Mouse (Mus musculus): ENCODE measurements around the gene Pygm. TPM values are rescaled to one million over a fixed set of nuclear protein-coding genes. Genes with fewer than 3 reads are reported as not detected.

Pygm gene
- total RNA-seq, 2 experiments from 2014 or later, result 7,185 to 8,344 TPM

GRCm38 (mm10) chr19:6384954-6385353 lies 755 bp downstream of the Pygm start:
- DNase-seq (ENCODE audit: low spot score), result peak; percentile 86

DNA sequence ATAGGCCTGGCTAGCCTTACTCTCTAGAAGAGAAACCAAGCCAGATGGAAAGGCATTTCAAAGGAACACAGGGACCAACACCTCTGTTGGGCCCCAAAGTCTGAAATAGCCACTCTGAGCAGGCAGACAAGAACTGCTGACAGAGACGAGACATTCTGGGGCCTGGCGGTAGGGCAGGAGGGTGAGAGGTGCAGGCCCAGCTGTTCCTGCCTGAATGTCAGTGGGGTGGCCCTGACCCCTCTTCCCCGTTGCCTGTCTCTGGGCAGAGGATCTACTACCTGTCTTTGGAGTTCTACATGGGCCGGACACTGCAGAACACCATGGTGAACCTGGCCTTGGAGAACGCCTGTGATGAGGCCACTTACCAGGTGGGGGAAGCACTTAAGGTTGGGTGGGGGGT lies 1.2 kb downstream of the Pygm start:
- DNase-seq (ENCODE audit: low spot score), result no peak

DNA sequence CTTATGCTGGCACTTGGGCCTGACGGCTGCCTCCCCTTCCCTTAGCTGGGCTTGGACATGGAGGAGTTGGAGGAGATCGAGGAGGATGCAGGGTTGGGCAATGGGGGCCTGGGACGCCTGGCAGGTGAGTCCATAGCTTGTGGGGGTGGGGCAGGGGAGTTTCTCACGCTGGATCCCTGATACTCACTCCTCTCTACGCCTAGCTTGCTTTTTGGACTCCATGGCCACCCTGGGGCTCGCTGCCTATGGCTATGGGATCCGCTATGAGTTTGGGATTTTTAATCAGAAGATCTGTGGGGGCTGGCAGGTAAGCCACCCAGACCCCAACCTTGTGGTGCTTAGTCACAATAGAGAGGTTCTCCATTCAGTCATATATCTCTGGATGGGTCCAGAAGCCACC lies 1.6 kb downstream of the Pygm start:
- DNase-seq (ENCODE audit: low spot score), result no peak

GRCm38 (mm10) chr19:6386234-6386633 lies 2.0 kb downstream of the Pygm start:
- no peak for DNase-seq (ENCODE audit: low spot score)

GRCm38 (mm10) chr19:6388006-6388405 lies 3.8 kb downstream of the Pygm start:
- peak; percentile 74 for DNase-seq (ENCODE audit: low spot score)

DNA sequence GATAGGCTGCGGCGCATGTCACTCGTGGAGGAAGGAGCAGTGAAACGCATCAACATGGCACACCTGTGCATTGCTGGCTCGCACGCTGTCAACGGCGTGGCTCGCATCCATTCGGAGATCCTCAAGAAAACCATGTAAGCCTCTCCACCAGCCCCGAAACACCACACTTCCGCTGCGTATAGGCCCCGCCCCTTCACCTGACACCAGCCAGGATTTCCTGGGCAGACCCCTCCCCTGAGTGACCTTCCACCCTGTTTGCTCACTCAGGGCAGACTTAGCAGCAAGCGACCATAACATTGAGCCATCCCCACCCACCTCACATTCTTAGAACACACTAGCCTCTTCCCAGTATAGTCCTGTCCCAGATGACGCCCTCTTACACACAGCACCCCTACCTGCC lies 5.6 kb downstream of the Pygm start:
- DNase-seq (ENCODE audit: low spot score), result no peak

DNA sequence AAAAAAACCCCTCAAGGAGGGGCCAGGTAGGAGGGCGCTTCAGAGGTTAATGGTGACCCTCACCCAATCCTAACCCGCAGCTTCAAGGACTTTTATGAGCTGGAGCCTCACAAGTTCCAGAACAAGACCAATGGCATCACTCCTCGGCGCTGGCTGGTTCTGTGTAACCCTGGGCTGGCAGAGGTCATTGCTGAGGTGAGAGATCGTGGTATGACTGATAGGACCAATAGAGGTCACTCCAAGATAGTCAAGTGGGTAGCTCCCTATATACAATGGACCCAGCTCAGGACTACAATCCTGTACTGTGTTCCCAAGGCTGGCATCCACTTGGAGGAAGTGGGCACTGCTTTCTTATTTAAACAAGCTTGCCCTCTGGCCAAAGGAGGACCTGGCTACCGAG lies 6.1 kb downstream of the Pygm start:
- no peak for DNase-seq (ENCODE audit: low spot score)

DNA sequence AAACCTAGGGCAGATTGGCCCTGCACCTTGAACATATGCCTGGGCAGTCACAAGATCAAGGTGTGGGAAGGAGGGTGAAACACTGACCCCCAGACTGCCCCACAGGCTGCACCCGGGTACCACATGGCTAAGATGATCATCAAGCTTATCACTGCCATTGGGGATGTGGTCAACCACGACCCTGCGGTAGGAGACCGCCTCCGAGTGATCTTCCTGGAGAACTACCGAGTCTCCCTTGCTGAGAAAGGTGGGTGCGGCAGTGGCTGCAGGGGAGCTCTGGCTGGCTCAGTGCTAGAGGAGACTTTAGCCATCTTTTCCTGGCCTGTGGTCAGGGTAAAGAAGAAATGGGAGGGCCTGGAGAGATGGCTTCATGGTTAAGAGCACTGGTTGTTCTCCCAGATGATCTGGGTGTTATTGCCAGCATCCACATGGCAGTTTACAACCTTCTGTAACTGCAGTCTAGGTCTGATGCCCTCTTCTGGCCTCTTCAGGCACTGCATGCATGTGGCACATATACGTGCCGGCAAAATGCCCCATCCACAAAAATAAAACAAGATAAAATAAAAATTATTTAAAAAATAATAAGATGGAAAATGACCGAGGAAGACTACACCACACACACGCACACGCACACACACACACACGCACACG lies 8.7 kb downstream of the Pygm start:
- DNase-seq (ENCODE audit: low spot score), result no peak

DNA sequence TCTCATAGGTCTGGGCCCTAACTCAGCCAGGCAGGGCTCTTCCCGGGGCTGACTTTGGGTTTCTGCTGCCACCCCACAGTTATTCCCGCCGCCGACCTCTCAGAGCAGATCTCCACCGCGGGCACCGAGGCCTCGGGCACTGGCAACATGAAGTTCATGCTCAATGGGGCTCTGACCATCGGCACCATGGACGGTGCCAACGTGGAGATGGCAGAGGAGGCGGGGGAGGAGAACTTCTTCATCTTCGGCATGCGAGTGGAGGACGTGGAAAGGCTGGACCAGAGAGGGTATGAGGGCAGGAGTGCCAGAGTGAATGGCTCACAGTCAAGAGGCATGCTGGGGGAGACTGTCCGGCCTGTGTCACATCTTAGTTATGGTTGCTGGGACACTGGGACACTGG lies 9.4 kb downstream of the Pygm start:
- no peak for DNase-seq (ENCODE audit: low spot score)

GRCm38 (mm10) chr19:6396237-6396636 lies 12.0 kb downstream of the Pygm start:
- no peak for DNase-seq (ENCODE audit: low spot score)

DNA sequence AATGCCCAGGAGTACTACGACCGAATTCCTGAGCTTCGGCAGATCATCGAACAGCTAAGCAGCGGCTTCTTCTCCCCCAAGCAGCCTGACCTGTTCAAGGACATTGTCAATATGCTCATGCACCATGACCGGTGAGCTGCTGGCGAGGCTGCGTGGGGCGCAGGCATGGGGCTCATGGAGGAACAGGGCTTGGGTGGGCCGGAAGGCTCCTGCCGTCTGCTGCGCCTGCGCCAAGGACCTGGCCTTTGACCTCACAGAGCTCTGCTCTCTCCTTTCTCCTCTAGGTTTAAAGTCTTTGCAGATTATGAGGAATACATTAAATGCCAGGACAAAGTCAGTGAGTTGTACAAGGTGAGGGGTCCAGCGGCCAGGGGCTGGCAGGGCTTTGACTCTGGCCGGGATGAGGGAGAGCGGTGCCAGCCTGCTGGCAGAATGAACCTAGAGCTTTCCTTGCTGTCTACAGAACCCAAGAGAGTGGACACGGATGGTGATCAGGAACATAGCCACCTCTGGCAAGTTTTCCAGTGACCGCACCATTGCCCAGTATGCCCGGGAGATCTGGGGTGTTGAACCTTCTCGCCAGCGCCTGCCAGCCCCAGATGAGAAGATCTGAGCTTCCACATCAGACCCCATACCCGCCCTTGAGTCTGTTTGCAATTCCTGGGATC lies 13.5 kb downstream of the Pygm start:
- DNase-seq (ENCODE audit: low spot score), result no peak

DNA sequence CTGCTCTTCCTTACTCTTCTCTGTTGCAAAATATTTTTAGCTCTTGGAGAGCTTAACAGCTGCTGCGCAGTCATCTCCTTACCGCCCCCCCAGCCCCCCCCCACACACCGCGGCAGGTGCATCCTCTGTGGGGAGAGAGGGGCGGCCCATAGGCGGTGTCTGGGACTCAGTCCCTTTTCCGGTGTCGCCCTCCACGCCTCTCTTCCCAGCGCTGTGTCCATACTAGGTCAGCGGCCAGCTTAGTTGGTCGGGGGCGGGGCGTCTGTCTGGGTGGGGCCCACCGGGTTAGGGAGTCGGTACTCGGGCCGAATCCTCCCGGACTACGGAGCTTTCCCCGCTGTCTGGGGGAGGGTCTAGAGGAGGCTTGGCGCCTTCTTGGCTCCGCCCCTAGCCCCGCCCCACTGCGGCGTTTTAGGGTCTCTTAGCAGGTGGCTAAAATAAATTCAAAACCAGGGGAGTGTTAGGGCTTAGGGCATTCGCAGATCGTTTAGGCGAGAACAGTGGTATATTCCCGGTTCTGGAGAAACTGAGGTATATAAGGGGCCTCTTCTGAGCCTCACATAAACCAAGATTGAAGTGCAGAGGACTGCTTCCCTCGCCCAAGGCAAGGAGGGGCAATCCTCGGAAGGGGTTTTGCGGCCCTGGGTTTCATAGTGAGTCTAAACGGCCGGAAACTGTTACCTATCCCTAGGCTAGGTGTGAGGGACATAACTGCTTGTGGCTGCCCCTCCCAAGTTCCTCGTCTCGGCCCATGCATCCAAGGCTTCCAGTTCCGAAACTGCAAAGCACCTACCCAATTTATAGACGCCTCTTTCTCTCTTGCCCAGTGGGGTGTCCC lies 14.5 kb downstream of the Pygm start:
- peak; percentile 78 for DNase-seq (ENCODE audit: low spot score)

- DNase-seq (ENCODE audit: low spot score), result no peak
These were observed 15.3 kb downstream of the Pygm start, which contains the start of gene Rasgrp2 for GRCm38 (mm10) chr19:6399285-6400095. Rasgrp2 (plus strand) TSS chr19:6399340.

- DNase-seq (ENCODE audit: low spot score), result no peak
These were observed 16.2 kb downstream of the Pygm start for GRCm38 (mm10) chr19:6400096-6401086.

DNA sequence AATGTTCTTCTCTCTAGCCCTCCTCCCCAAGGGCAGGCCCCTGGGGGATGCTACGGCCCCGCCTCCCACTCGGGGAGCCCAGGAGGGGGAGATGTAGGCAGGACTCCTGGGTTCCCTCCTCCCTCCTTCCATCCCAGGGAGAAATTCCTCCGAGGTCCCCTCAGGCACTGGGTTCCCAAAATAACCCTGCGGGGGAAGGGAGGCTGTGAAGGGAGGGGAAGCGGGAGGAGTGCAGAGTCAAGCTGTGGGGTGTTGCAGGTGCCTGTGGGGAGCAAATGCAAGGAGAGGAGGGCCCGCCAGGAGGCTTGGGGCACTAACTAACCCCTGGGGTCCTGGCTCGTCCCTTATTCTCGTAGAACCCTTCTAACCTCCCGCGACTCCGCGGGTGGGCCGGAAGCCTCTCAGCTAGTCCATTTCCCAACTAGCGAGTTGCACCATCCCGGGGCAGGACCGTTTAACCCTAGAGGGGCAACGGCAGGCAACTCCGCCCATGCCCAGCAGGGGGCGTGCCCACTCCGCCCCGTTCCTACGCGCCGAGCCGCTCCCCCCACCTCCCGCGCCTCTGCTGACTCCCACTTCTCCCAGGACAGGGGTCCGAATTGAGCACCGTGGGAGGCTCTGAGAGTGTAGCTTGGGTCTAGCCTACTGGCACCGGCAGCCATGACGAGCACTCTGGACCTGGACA lies 17.1 kb downstream of the Pygm start:
- DNase-seq (ENCODE audit: low spot score), result peak; percentile 85

- DNase-seq (ENCODE audit: low spot score), result no peak
These were observed 17.8 kb downstream of the Pygm start for GRCm38 (mm10) chr19:6401951-6402350.

DNA sequence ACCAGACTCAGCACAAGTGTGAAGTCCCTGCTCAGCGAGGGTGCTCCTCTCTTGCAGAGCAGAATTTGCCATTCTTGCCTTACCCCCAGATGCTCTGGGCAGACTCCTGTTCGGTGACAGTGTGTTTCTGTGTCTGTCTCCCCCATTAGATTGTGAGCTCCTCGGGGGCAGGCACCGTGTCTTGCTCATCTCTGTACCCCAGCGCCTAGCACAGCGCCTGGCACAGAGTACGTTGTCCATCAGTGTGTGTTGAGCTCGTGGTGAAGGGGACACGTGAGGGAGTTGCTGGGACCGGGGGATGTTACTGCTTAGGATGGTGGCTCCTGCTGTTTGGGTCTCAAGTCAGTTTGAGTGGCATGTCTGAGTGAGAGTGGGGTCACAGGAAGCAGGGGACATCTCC lies 19.7 kb downstream of the Pygm start:
- DNase-seq (ENCODE audit: low spot score), result no peak

DNA sequence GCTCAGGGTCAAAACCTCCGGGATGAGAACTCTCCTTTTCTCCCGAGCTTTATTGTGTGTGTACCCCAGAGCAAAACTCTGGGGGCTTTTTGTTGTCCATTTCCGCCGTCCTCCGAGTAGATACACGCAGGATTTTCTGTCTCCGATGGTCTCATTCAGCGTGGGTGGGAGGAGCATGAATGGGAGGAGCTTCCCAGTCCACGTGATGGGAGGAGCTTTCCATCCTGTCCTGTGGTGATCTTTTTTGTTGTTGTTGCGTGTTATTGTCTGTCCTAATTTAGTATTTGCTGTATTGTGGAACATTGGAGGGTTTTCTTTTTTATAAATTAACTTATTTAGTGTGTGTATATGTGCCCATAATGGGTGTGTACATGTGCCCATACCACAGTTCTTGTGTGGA lies 21.2 kb downstream of the Pygm start:
- DNase-seq (ENCODE audit: low spot score), result no peak

- no peak for DNase-seq (ENCODE audit: low spot score)
These were observed 22.9 kb downstream of the Pygm start for GRCm38 (mm10) chr19:6407109-6407508.
